Mouse (Mus musculus): Measurements from ENCODE around the gene Fry.

DNA sequence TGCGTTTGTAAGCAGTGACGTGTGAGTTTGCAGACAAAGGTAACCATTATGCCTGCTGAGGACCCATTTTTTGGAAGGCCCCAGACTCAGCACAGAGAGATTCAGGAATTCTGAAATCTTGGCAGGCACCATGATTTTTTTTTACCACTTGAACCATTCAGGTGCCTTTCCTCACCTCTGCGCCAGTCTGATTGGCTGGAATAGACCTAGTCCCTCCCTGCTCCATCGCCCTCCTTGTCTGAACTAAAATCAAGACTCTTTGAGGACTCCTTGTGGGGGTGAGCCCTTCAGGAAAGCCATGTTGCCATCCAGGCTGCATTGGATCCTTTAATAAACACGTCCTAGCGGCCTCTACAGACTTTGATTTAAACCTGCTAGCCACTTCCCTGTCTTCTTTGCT, 103.4 kb downstream of the Fry start:
- no peak for TF ChIP-seq CTCF (IDR thresholded peaks at IDR 0.05)
- TF ChIP-seq EP300 (IDR thresholded peaks at IDR 0.05; ENCODE audit: insufficient read depth, low read depth, low read length), result no peak
- TF ChIP-seq POLR2A (IDR thresholded peaks at IDR 0.05; ENCODE audit: insufficient read depth, low read depth, low read length), result no peak
